Mouse (Mus musculus) spleen, postnatal 10 days (tissue): ENCODE results near the gene Fgf15.

Experiments used
- DNase-seq, 2 experiments: peaks; one replicate each; pipeline ENCODE4 v3.0.0; 2021 to 2022; ENCODE audit warnings: low spot score in 2 of 2

The Fgf15 gene

GRCm38 (mm10) chr7:144896294-144897218, at the start of gene Fgf15:
Gene Fgf15, plus strand, starts transcription at chr7:144896531.
- no peak for DNase-seq

DNA sequence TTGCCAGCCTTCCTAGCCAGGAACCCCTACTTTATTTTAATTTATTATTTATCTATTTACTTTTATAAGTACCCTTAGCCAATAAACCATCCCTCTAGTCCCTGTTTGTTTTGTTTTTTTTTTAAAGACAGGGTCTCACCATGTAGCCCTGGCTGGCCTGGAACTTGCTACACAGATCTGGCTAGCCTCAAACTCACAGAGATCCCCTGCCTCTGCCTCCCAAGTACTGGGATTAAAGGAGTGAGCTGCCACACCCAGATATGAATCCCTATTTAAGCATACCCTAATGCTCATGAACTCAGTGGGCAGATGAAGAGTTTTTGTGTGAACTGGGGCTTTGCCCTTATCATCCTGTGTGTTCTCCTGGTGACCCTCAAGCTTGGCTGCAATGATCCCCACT, 49.3 kb upstream of the Fgf15 start, which contains the start of gene Fgf4:
Gene Fgf4, plus strand, starts transcription at position 301 of the 400 bp plus-strand sequence.
- DNase-seq = no peak

GRCm38 (mm10) chr7:144851321-144851720, 45.0 kb upstream of the Fgf15 start:
- no peak for DNase-seq

DNA sequence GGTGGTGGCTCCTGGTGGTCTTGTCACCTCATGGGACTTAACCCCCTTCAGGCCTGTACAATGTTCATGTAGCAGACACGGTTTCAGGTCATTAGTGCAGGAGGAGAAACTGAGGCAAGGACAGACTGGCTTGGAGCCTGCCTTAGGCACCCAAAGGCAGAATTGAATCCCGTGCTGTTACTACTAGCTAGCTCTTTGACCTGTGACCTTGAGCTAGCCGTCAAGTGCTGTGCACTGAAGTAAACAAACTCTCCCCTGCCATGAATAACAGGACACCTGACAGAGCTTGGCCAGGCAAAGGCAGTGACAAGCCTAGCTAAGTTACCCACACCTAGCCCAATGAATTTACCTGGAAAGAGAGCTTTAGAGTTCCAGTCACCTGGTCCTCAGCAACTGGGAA, 41.4 kb upstream of the Fgf15 start:
- DNase-seq = no peak

- no peak for DNase-seq
Measured at GRCm38 (mm10) chr7:144857158-144857557, 39.2 kb upstream of the Fgf15 start.

GRCm38 (mm10) chr7:144857826-144858342, 38.4 kb upstream of the Fgf15 start:
- no peak for DNase-seq

- DNase-seq = no peak
Measured at GRCm38 (mm10) chr7:144858702-144859101, 37.6 kb upstream of the Fgf15 start.

GRCm38 (mm10) chr7:144861056-144861768, 35.1 kb upstream of the Fgf15 start:
- DNase-seq = no peak

DNA sequence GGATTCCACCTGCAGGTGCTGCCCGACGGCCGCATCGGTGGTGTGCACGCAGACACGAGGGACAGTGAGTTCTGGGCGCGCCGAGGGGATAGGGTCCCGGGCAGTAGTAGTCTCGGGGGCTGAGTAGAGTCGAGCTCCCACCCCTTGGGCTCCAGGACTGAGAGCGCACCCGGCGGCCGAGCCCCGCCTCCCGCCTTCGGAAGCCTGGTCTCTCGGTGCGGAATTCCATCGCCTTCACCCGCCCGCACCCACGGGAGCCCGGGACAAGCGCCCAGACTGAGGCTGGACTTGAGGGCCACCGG, 34.6 kb upstream of the Fgf15 start:
- DNase-seq = no peak

DNA sequence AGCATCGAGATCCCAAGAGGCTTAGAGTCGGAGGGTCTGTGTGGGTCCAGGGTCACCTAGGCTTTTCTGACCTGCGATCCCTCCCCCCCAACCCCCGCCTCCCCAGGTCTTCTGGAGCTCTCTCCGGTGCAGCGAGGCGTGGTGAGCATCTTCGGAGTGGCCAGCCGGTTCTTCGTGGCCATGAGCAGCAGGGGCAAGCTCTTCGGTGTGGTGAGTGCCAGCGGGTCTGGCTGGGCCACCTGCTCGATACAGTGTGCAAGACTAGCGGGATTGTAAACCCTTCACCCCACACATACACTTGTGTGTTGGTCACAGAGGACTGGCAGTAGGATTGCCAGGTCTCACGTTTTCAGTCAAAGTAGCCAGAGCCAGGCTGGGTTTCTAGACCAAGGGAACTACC, 34.2 kb upstream of the Fgf15 start:
- no peak for DNase-seq

DNA sequence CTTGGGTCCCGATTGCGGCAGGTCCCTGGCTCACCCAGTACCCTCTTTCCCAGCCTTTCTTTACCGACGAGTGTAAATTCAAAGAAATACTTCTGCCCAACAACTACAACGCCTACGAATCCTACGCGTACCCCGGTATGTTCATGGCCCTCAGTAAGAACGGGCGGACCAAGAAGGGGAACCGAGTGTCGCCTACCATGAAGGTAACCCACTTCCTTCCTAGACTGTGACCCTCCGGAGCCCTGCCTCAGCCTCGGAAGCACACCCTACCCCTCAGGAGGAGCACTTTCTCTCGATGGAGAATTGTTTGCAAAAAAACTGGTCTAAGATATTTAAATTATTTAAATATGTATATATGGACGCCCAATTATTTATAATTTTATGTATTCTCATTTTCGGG, 33.6 kb upstream of the Fgf15 start:
- DNase-seq = no peak

DNA sequence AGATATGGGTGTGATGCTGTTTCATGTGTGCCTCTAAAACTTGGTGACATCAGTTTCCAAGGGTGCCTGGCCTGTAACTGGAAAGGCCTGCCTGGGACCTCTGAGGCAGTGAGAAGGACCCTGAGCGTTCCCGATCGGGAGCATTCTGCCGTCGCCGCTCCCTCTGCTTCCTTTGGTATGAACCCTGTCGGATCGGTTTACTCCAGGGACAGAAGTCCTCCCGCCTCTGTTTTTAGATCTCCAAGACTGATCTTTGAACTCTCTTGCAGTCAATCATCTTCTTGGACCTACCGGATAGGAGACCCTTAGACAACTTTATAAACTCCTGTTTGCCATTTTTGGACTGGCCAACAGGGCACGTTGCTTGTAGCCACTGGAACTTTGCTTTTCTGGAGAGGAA, 33.1 kb upstream of the Fgf15 start:
- DNase-seq = no peak

DNA sequence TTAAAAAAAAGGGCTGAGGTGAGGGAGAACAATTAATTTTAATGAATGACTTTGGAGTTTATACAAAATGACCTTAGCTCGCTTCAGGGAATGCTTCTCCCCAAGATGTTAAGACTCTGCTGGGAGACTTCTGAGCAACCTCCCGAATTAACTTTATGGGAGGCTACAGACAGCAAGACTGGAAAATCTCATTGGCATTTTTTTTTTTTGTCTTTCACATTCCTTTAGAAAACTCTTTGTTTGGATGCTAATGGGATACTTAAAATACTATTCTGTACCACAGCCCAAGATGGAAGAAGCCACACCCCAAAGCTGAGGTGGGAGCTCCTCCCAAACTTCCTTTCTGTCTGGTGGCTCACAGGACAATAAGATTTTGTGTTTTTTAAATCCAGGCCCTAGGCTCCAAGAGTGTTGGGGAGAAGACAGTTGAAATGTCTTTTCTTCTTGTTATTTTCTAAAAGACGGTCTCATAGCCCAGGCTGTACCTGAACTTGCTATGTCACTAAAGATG, 32.1 kb upstream of the Fgf15 start:
- no peak for DNase-seq

DNA sequence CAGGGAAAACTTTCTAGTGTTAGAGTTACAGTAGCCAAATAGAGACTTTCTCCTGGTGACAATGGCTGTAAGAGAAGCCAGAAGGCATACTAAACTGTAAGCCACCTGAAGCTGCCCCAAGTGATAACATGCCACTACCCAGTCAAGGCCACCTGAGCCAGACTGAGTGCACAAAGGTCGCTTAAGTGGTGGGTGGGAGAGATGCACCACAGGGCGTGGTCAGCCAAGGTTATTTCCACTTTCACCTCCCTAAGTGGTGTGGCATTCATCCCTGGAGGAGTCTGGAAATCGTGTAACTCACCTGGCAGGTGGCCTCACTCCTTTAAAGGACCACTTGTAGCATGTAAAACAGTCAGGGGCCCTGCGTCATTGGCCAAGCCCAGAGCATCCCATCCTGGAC, 29.2 kb upstream of the Fgf15 start:
- no peak for DNase-seq

- no peak for DNase-seq
Measured at GRCm38 (mm10) chr7:144867602-144868001, 28.7 kb upstream of the Fgf15 start.

DNA sequence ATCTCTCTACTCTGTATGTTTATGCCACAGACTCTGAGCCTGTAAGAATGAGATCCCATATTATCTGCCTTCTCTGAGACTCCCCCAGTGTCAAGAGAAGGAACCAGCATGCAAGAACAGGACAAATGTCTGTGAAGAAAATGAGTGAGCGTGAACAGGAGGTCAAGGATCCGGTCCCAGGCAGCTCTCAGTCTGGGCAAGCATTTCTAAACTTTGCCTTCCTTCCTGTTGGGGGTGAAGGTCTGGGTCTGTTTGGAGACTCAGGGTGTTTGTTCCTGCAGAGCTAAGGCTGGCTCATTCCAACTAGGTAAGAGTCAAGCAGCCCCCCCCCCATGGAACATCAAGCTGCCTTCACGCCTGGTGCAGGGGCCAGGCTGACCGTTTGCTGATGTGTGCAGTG, 23.9 kb upstream of the Fgf15 start:
- DNase-seq = no peak

DNA sequence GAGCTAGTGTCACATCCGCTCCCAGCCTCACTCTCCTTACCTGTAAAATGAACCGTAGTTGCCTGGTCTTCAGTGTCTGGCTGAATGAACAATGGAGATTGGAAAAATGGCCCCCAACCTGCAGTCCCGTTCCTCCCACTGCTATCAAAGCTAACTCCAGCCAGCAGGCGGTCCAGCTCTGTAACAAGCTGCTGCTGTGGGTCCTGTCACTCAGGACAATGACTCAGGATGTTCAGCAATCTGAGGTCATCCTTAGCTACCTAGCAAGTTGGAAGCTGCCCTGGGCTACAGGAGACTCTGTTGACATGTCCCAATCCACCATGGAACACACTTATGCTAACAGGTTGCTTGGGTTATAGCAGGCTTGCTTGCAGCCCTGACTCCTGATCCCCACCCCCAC, 23.2 kb upstream of the Fgf15 start:
- no peak for DNase-seq

DNA sequence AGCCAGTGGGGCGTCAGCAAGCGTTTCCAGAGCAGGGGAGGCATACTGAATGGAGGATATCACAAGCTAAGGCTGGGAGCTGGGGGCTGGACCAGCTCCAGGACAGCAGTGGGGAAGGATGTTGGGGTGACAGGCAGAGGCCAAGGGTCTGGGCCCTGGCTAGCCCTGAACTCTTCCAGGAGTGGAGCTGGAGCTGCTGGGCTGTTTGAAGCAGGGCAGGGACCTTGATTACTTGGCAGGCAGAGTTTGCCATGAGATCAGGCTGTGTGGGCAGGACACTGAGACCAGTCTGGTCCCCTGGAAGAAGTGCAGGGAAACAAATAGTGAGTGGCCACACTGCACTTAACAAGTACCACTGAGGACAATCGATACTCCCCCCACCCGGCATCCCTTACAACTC, 22.1 kb upstream of the Fgf15 start:
- no peak for DNase-seq

DNA sequence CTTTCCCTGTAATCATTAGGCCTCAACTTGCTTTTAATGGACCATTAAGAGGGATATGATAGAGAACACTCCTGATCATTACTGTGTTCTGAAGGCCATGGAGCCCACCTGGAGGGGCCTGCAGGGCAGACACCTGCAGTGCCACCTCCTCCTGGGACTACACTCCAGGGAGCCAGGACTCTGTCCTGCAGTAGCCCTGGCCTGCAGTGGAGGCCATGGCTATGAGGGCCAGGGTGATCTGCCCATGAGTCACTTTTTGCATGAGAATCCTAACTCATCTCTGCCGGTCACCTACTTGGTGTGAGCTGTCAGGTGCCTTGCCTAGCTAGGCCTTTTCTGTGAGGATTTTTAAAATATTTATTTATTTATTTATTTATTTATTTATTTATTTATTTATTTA, 17.9 kb upstream of the Fgf15 start:
- DNase-seq = no peak

GRCm38 (mm10) chr7:144883106-144883505, 13.2 kb upstream of the Fgf15 start:
- DNase-seq = no peak

- DNase-seq = no peak
Measured at GRCm38 (mm10) chr7:144887672-144888071, 8.7 kb upstream of the Fgf15 start.

DNA sequence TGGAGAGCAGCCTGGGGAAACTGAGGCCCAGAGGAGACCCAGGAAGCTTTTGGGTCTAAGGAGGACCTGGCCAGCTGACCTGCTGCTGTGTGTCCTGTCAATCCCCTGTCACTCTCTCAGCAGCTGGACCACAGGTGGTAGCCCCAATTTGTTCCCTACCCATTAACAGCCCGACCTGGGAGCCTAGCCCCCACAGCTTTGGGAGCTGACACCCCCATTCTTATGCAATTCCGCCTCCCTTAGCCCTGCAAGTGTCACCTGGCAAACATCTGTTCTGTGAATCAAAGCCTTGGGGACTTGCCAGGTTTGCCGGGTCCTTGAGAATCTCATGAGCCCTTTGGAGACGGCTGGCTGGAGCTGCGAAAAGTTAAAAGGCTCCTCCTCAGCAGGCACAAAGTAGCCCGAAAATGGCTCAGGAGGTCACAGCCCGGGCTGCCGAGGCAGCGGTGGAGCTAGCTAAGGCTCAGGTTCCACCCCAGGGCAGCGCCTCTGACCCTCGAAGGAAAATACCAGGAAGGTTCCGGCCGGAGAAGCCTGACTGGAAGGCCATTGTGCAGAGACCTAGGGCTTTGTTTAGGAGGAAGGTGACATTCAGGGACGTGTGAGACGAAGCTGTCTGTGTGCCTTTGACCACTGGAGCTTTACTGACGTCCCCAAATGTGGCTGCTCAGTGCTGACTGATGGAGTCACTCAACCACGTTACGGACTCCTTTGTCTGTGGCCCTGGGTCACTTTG, 7.6 kb upstream of the Fgf15 start:
- no peak for DNase-seq
